Mouse (Mus musculus) midbrain, postnatal 0 days (tissue): ENCODE data around the gene A930018P22Rik. TPM values are rescaled to one million over a fixed set of nuclear protein-coding genes. Genes with fewer than 3 reads are reported as not detected.

Experiments used
- ATAC-seq: fragments of 200-750 bp; cut with Nextera tagmentation; 2 replicates; pipeline ENCODE4 v1.8.0; 2017; ENCODE audit warnings: moderate number of reproducible peaks, mild to moderate bottlenecking, moderate TSS enrichment, moderate library complexity; ENCODE audit not compliant: low FRiP score
- DNase-seq: peaks from one replicate; pipeline ENCODE4 v3.0.0-alpha.2; 2015; ENCODE audit warnings: low spot score
- H3K27ac ChIP-seq: fragments of 300-500 bp; sonication (generic); 2 replicates; pipeline ENCODE4 v1.5.1; 2014; ENCODE audit warnings: low read depth, mild to moderate bottlenecking, low read length, mixed read lengths
- H3K27me3 ChIP-seq: fragments of 300-500 bp; sonication (generic); 2 replicates; pipeline ENCODE4 v1.6.1; 2014; ENCODE audit warnings: low read length, control low read depth, mixed read lengths; ENCODE audit not compliant: insufficient read depth
- H3K36me3 ChIP-seq: fragments of 300-500 bp; sonication (generic); 2 replicates; pipeline ENCODE4 v1.6.1; 2014; ENCODE audit warnings: low read length, control low read depth, mixed read lengths; ENCODE audit not compliant: insufficient read depth
- H3K4me1 ChIP-seq: fragments of 300-500 bp; sonication (generic); 2 replicates; pipeline ENCODE4 v1.6.1; 2014; ENCODE audit warnings: mild to moderate bottlenecking, control low read depth, antibody characterized with exemption, low read length, mixed read lengths; ENCODE audit not compliant: insufficient read depth
- H3K4me2 ChIP-seq: fragments of 300-500 bp; sonication (generic); 2 replicates; pipeline ENCODE4 v1.6.1; 2014; ENCODE audit warnings: low read depth, mild to moderate bottlenecking, low read length, mixed read lengths; ENCODE audit not compliant: poor library complexity, severe bottlenecking
- H3K4me3 ChIP-seq: fragments of 300-500 bp; sonication (generic); 2 replicates; pipeline ENCODE4 v1.5.1; 2014; ENCODE audit warnings: low read depth, mild to moderate bottlenecking, low read length, moderate library complexity
- H3K9ac ChIP-seq: fragments of 300-500 bp; sonication (generic); replicated peaks from 2 replicates; pipeline ENCODE4 v1.6.1; 2014; ENCODE audit warnings: mild to moderate bottlenecking, low read length, moderate library complexity, mixed read lengths; ENCODE audit not compliant: poor library complexity, severe bottlenecking
- H3K9me3 ChIP-seq: fragments of 300-500 bp; sonication (generic); 2 replicates; pipeline ENCODE4 v1.6.1; 2016; ENCODE audit warnings: low read length, control low read depth
- CTCF ChIP-seq: IDR thresholded peaks from 2 replicates; pipeline ENCODE4 v1.5.1; 2016; ENCODE audit warnings: antibody characterized with exemption, mild to moderate bottlenecking
- WGBS: fragments of 180-500 bp; shearing (Covaris S2); extraction: QIAGEN DNeasy Blood & Tissue Kit; methylation state at CpG from one replicate; pipeline ENCODE4 v1.1.7; 2014; 5-methylcytosine and 5-hydroxymethylcytosine counted together
- polyA plus RNA-seq: library from polyadenylated mRNA; unstranded; fragments of >200 nt; fragmentation: Nextera tagmentation; extraction: Ambion mirVana; gene quantifications from 2 replicates; pipeline ENCODE4 v1.2.1, GENCODE M21; 2015
- total RNA-seq: library from RNA; depleted of rRNA; stranded (reverse); fragments of >200 nt; gene quantifications from 2 replicates; pipeline ENCODE4 v1.2.3, GENCODE M21; 2014

The A930018P22Rik gene
- total and polyA plus RNA-seq, 2 experiments from 2014 or later = 0.26 TPM; not detected in 1

DNA sequence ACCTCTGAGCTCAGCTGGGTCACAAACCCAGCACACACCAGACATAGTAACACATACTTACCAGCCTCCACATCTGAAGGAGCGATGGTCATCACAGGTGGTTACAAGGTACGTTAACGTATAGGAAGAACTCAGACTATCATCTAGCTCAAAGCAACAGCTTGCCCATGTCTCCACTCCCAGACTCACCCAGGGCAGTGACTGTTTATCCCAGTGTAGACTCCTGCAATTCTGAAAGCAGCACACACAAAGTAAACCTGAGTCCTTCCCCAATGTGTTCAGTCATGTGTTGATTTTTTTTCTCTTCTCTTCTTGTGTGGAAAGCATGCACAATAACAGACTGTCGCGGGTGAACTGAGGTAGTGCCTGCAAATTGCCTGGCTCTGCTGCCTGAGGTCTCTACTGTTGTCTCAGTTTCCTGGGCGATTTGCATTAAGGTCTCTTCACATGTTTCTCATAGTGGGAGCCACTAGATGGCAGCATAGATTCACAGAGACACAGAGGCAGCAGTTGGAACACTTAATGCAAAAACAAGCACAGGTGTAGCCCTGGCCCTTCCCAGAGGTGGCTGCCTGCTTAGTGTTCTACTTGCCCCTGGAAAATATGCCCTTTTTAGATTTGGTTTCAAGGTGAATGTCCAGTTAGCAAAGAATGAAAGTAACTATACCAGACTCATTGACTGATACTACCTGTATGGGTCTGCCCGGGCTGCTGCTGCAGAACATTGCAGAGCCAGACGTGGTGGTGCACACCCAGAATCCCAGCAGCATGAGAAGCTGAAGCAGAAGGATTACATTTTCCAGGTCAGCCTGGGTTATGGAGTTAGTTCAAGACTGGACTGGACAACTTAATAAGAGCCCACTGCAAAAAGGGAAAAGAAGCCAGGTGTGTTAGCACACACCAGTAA is 11.8 kb downstream of the A930018P22Rik start:
- Histone ChIP-seq H3K4me2 (no peak overlapping the region), H3K27ac (no peak overlapping the region), H3K36me3 (no peaks in the 10 kb centered on the region), H3K4me3 (no peak overlapping the region), H3K4me1 (no peaks in the 10 kb centered on the region), H3K9ac (no peak overlapping the region), H3K9me3 (no peaks in the 10 kb centered on the region), H3K27me3 (no peaks in the 10 kb centered on the region)
- peak; percentile 99 for TF ChIP-seq CTCF
- ATAC-seq (peak; percentile 75), DNase-seq (peak; percentile 91)
- 48% methylated on average over 8 of the region's 8 CpGs for WGBS

DNA sequence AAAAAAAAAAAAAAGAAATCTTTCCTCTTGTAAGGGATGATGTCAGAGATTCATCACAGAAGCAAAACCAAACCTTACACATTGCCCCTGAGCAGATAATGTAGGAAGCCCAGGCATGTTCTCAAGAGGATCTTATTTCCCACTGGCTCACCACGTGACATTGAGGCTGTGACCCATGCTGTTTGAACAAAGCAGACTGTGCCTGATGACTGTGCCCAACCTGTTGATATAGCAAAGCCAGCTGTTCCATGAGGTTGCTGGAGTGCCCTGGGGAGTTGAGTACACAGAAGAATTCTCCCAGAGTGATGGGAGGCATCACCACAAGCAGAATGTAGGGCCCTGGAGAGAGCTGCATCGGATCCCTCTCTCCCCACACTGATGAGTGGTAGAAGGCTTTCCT is 13.4 kb downstream of the A930018P22Rik start:
- Histone ChIP-seq H3K9me3 (no peaks in the 10 kb centered on the region), H3K4me1 (no peaks in the 10 kb centered on the region), H3K27ac (no peak overlapping the region), H3K4me3 (no peak overlapping the region), H3K4me2 (no peak overlapping the region), H3K9ac (no peak overlapping the region), H3K36me3 (no peaks in the 10 kb centered on the region), H3K27me3 (no peaks in the 10 kb centered on the region)
- no peak for TF ChIP-seq CTCF
- ATAC-seq = no peak
- WGBS = 68% methylated on average over 2 of the region's 2 CpGs
- no peak for DNase-seq

DNA sequence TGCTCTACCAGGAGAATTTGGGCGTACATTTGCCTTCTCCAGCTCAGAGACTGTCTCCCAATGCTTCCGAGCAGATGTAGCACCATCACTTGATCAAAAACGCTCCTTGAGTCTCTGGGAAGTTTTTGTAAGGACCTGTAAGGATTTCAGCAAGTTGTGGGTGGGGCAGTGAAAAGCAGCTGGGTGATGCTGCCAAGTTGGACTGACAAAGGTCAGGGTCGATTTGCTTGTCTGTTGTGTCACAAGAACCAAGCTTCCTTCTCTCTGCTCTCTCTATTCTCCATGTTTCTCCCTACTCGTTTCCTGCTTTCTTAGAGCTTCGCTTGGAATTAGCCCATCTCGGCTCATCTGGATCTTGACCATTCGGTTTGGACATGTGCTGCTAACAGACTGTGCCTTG is 19.6 kb downstream of the A930018P22Rik start:
- TF ChIP-seq CTCF = no peak
- ATAC-seq = no peak
- H3K4me2 ChIP-seq = no peak overlapping the region
- H3K4me1 ChIP-seq = no peaks in the 10 kb centered on the region
- no peak for DNase-seq
- no peak overlapping the region for H3K4me3 ChIP-seq
- no peak overlapping the region for H3K27ac ChIP-seq
- H3K9ac ChIP-seq = no peak overlapping the region
- no peaks in the 10 kb centered on the region for H3K9me3 ChIP-seq
- H3K27me3 ChIP-seq = no peaks in the 10 kb centered on the region
- no peaks in the 10 kb centered on the region for H3K36me3 ChIP-seq
- WGBS = 92% methylated on average over 8 of the region's 8 CpGs

DNA sequence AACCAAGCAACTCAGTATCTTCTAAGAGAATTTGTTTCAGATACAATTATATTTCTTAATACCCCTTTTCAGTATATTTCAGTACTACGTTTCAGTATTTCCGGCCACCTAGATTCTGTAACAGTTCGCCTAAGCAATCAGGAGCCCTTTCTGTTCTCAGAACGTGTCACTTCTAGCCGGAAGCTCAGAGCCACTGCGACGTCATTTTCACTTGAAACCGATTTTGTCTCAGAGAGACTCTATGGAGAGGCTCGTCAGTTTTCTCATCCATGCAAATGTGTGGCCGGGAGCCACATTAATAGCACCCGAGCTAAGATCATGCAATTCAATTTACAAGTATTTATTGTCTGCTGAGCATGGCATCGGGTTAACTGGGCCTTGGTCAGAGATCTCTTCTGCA is 21.4 kb downstream of the A930018P22Rik start:
- WGBS = 85% methylated on average over 12 of the region's 12 CpGs

DNA sequence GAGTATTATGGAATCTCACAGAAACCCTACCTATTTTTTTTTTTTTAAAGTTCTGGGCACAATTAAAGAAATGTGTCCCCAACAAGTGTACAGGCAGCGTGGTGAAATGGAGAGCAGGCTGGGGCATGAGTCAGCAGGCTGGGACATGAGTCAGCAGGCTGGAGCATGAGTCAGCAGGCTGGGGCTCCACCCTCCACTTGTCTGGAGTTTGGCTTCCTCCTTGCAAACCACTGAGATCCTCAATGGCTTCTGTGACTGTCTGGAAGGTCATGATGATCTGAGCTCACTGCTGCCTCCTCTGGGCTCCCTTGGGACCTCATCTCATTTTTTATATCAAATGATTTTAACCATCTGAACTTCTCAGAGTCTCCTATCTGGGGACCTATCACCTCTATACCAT is 23.4 kb downstream of the A930018P22Rik start:
- peak; percentile 23; the same call in 1 of the 2 replicates for TF ChIP-seq CTCF

More for the DNA sequence above, 21.4 kb downstream of the A930018P22Rik start:
- no peak for ATAC-seq
- H3K27me3 ChIP-seq = no peaks in the 10 kb centered on the region
- no peak overlapping the region for H3K4me2 ChIP-seq
- peaks cover 8% of the 10 kb centered on the region for H3K36me3 ChIP-seq
- TF ChIP-seq CTCF = no peak
- no peak overlapping the region for H3K27ac ChIP-seq
- DNase-seq = no peak
- H3K9me3 ChIP-seq = no peaks in the 10 kb centered on the region
- H3K4me3 ChIP-seq = no peak overlapping the region
- no peaks in the 10 kb centered on the region for H3K4me1 ChIP-seq
- no peak overlapping the region for H3K9ac ChIP-seq

DNA sequence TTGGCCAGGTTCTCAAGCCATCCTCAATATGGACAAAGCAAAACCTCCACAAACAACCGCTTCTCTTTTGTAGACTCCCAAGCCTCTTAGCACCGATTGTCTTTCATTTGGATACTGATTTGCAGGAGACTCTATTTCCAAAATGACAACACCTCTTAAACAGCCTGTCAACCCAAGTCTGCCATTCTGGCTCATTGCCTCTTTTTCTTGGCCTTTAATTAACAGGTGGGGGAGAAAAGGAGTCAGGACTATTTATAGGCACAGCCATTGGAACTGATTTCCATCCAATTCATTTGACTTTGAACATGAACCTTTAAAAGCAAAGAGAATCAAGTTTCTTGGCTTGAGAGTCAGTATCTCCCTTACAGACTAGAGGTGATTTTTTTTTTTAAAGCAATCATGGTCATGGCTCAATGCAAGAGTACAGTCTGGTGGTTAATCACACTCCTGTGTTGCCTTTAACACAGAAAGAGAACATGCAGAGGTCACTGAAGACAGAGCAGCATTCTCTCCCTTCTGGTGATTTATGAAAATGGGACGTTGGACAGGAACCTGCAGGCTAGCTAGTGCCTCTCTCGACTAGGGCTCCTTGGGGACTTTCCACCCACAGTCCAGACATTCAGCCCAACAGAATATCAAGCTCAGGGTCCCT is 25.5 kb downstream of the A930018P22Rik start:
- no peak overlapping the region for H3K27ac ChIP-seq
- 71% methylated on average over 4 of the region's 4 CpGs for WGBS
- DNase-seq (no peak), ATAC-seq (no peak)
- TF ChIP-seq CTCF = no peak
- no peak overlapping the region for H3K4me3 ChIP-seq
- no peaks in the 10 kb centered on the region for H3K4me1 ChIP-seq
- H3K36me3 ChIP-seq = peaks cover 31% of the 10 kb centered on the region
- H3K9ac ChIP-seq = no peak overlapping the region
- H3K27me3 ChIP-seq = no peaks in the 10 kb centered on the region
- no peaks in the 10 kb centered on the region for H3K9me3 ChIP-seq
- H3K4me2 ChIP-seq = no peak overlapping the region

More for the DNA sequence above, 23.4 kb downstream of the A930018P22Rik start:
- no peak for ATAC-seq
- no peaks in the 10 kb centered on the region for H3K4me1 ChIP-seq
- DNase-seq = no peak
- no peaks in the 10 kb centered on the region for H3K9me3 ChIP-seq
- no peak overlapping the region for H3K4me3 ChIP-seq
- no peak overlapping the region for H3K9ac ChIP-seq
- H3K27me3 ChIP-seq = no peaks in the 10 kb centered on the region
- 60% methylated on average over 1 of the region's 1 CpGs for WGBS
- H3K36me3 ChIP-seq = peaks cover 13% of the 10 kb centered on the region
- H3K27ac ChIP-seq = no peak overlapping the region
- no peak overlapping the region for H3K4me2 ChIP-seq
